Mouse (Mus musculus) hindbrain, postnatal 0 days (tissue): ENCODE data around the gene Bloc1s3. TPM values are rescaled to one million over a fixed set of nuclear protein-coding genes. Genes with fewer than 3 reads are reported as not detected.

Experiments used
- ATAC-seq: fragments of 200-750 bp; cut with Nextera tagmentation; 2 replicates; pipeline ENCODE4 v1.8.0; 2017; ENCODE audit warnings: mild to moderate bottlenecking, moderate TSS enrichment, moderate library complexity
- DNase-seq: peaks from one replicate; pipeline ENCODE4 v3.0.0-alpha.2; 2015; ENCODE audit warnings: low spot score
- H3K27ac ChIP-seq: fragments of 300-500 bp; sonication (generic); 2 replicates; pipeline ENCODE4 v1.5.1; 2014; ENCODE audit warnings: mild to moderate bottlenecking
- H3K27me3 ChIP-seq: fragments of 300-500 bp; sonication (generic); 2 replicates; pipeline ENCODE4 v1.6.1; 2014; ENCODE audit warnings: low read length, mixed read lengths; ENCODE audit not compliant: insufficient read depth
- H3K36me3 ChIP-seq: fragments of 300-500 bp; sonication (generic); 2 replicates; pipeline ENCODE4 v1.6.1; 2014; ENCODE audit warnings: low read length, mixed read lengths; ENCODE audit not compliant: insufficient read depth
- H3K4me1 ChIP-seq: fragments of 300-500 bp; sonication (generic); 2 replicates; pipeline ENCODE4 v1.6.1; 2014; ENCODE audit warnings: antibody characterized with exemption, low read length, mixed read lengths; ENCODE audit not compliant: insufficient read depth
- H3K4me2 ChIP-seq: fragments of 300-500 bp; sonication (generic); 2 replicates; pipeline ENCODE4 v1.6.1; 2014; ENCODE audit warnings: low read depth, mild to moderate bottlenecking, low read length, moderate library complexity, mixed read lengths
- H3K4me3 ChIP-seq: fragments of 300-500 bp; sonication (generic); 2 replicates; pipeline ENCODE4 v1.5.1; 2014; ENCODE audit warnings: low read length
- H3K9ac ChIP-seq: fragments of 300-500 bp; sonication (generic); replicated peaks from 2 replicates; pipeline ENCODE4 v1.6.1; 2014; ENCODE audit warnings: mild to moderate bottlenecking, low read length, moderate library complexity, mixed read lengths
- H3K9me3 ChIP-seq: fragments of 300-500 bp; sonication (generic); 2 replicates; pipeline ENCODE4 v1.6.1; 2016; ENCODE audit warnings: low read length, mixed read lengths
- CTCF ChIP-seq: IDR thresholded peaks from 2 replicates; pipeline ENCODE4 v1.5.1; 2016; ENCODE audit warnings: antibody characterized with exemption, control low read depth, low read depth
- WGBS: fragments of 180-500 bp; shearing (Covaris S2); extraction: QIAGEN DNeasy Blood & Tissue Kit; methylation state at CpG from one replicate; pipeline ENCODE4 v1.1.7; 2014; 5-methylcytosine and 5-hydroxymethylcytosine counted together
- polyA plus RNA-seq: library from polyadenylated mRNA; unstranded; fragments of >200 nt; fragmentation: Nextera tagmentation; extraction: Ambion mirVana; gene quantifications from 2 replicates; pipeline ENCODE4 v1.2.1, GENCODE M21; 2015
- total RNA-seq: library from RNA; depleted of rRNA; stranded (reverse); fragments of >200 nt; gene quantifications from 2 replicates; pipeline ENCODE4 v1.2.3, GENCODE M21; 2014

Bloc1s3 gene
- total and polyA plus RNA-seq, 2 experiments from 2014 or later: 4.3 to 18.8 TPM

- Histone ChIP-seq H3K4me1 (no peaks in the 10 kb centered on the region), H3K9ac (no peak overlapping the region), H3K27me3 (peaks cover 27% of the 10 kb centered on the region), H3K4me3 (no peak overlapping the region), H3K4me2 (no peak overlapping the region), H3K36me3 (no peaks in the 10 kb centered on the region), H3K27ac (no peak overlapping the region), H3K9me3 (no peaks in the 10 kb centered on the region)
- WGBS: 63% methylated on average over 4 of the region's 4 CpGs
- no peak for DNase-seq
- ATAC-seq: no peak
- no peak for TF ChIP-seq CTCF
Measured at GRCm38 (mm10) chr7:19472403-19472802, 35.8 kb downstream of the Bloc1s3 start.

DNA sequence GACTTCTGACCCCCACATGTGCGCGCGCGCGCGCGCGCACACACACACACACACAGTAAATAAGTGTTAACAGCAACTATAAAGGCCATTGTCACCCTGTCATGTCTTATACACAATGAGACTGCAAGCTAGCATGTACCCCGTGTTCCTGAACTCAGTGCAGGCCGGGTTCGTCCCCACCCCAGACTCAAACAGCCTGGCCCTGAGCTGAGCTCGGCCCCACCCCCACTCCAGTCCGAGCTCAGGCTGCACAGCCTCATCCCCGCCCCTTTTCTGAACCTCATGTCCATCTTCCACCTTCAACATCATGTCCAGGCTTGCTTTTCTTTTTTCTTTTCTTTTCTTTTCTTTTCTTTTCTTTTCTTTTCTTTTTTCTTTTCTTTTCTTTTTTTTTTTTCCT lies 37.9 kb downstream of the Bloc1s3 start:
- H3K4me2 ChIP-seq: no peak overlapping the region
- H3K9ac ChIP-seq: no peak overlapping the region
- WGBS: 10% methylated on average over 14 of the region's 14 CpGs
- H3K36me3 ChIP-seq: no peaks in the 10 kb centered on the region
- no peak for TF ChIP-seq CTCF
- H3K4me3 ChIP-seq: no peak overlapping the region
- DNase-seq: no peak
- H3K9me3 ChIP-seq: no peaks in the 10 kb centered on the region
- no peak overlapping the region for H3K27ac ChIP-seq
- H3K27me3 ChIP-seq: peaks cover 27% of the 10 kb centered on the region
- no peaks in the 10 kb centered on the region for H3K4me1 ChIP-seq
- ATAC-seq: no peak

GRCm38 (mm10) chr7:19469404-19469803 lies 38.8 kb downstream of the Bloc1s3 start:
- DNase-seq (no peak), ATAC-seq (no peak)
- Histone ChIP-seq H3K36me3 (no peaks in the 10 kb centered on the region), H3K4me3 (no peak overlapping the region), H3K27ac (no peak overlapping the region), H3K4me1 (no peaks in the 10 kb centered on the region), H3K4me2 (no peak overlapping the region), H3K9ac (no peak overlapping the region), H3K27me3 (peaks cover 27% of the 10 kb centered on the region), H3K9me3 (no peaks in the 10 kb centered on the region)
- WGBS: 27% methylated on average over 23 of the region's 23 CpGs
- no peak for TF ChIP-seq CTCF

- no peaks in the 10 kb centered on the region for H3K4me1 ChIP-seq
- no peak for DNase-seq
Measured at GRCm38 (mm10) chr7:19468279-19468678, 39.9 kb downstream of the Bloc1s3 start.

GRCm38 (mm10) chr7:19467638-19468037 lies 40.5 kb downstream of the Bloc1s3 start:
- Histone ChIP-seq H3K36me3 (no peaks in the 10 kb centered on the region), H3K9ac (no peak overlapping the region), H3K27me3 (peaks cover 27% of the 10 kb centered on the region), H3K4me2 (no peak overlapping the region), H3K4me1 (no peaks in the 10 kb centered on the region), H3K9me3 (no peaks in the 10 kb centered on the region), H3K4me3 (no peak overlapping the region), H3K27ac (no peak overlapping the region)
- ATAC-seq (no peak), DNase-seq (no peak)
- WGBS: 37% methylated on average over 6 of the region's 6 CpGs
- no peak for TF ChIP-seq CTCF

More at GRCm38 (mm10) chr7:19468279-19468678, 39.9 kb downstream of the Bloc1s3 start:
- H3K9ac ChIP-seq: no peak overlapping the region
- no peak for ATAC-seq
- H3K4me3 ChIP-seq: no peak overlapping the region
- 65% methylated on average over 12 of the region's 12 CpGs for whole genome bisulfite sequencing
- H3K27me3 ChIP-seq: peaks cover 27% of the 10 kb centered on the region
- H3K9me3 ChIP-seq: no peaks in the 10 kb centered on the region
- no peak for TF ChIP-seq CTCF
- no peaks in the 10 kb centered on the region for H3K36me3 ChIP-seq
- H3K4me2 ChIP-seq: no peak overlapping the region
- no peak overlapping the region for H3K27ac ChIP-seq

DNA sequence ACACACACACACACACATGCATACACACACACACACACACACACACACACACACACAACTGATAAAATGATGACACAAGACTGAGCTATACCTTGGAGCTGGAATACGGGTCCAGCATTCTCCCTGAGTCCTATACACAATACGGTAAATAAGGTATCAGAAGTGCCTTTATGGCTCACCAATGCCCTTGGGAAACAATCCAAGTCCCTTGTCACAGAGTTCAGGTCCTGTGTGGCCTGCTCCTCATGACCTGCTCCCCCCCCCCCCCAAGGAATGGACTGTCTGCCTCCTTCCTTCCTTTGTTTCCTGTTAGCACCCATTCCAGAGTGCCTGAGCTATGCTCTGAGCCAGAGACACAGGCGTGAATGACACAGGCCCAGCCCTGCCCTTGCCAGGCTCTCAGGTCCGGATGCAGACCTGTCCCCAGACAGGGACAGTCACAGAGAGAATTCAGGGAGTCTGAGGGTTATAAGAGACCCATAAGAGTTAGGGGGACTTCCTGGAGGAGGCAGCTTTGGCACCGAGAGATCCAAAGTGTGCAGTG lies 41.5 kb downstream of the Bloc1s3 start:
- Histone ChIP-seq H3K9ac (no peak overlapping the region), H3K27me3 (peaks cover 17% of the 10 kb centered on the region)

More for the DNA sequence above, 41.5 kb downstream of the Bloc1s3 start:
- Histone ChIP-seq H3K36me3 (no peaks in the 10 kb centered on the region), H3K4me1 (no peaks in the 10 kb centered on the region), H3K4me3 (no peak overlapping the region), H3K27ac (no peak overlapping the region), H3K4me2 (no peak overlapping the region), H3K9me3 (no peaks in the 10 kb centered on the region)
- WGBS: 61% methylated on average over 5 of the region's 5 CpGs
- no peak for TF ChIP-seq CTCF
- ATAC-seq: no peak
- no peak for DNase-seq
